Mouse (Mus musculus): ENCODE measurements around the gene As3mt.

DNA sequence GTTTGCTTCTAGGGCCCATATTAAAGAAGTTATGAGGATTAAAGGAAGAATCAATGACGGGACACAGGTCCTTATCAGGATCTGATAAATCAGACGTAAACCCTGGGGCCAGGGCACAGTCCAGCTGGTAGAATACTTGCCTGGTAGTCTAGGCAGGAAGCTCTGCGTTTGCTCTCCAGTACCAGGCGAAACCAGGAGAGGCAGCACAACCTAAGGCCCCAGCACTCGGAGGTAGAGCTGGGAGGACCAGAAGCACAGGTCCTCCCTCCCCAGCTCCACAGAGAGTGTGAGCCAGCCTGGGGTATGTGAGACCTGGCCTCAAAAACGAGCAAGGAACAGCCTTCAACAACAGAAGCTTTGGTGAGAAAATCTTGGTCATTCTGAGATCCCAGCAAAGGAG is 34.3 kb downstream of the As3mt start:
- TF ChIP-seq TBP (conservative IDR thresholded peaks at IDR 0.05; ENCODE audit: low read depth, low read length) (no peak), TCF12 (IDR thresholded peaks at IDR 0.05; ENCODE audit: low read depth, low read length) (no peak), POLR2A (IDR thresholded peaks at IDR 0.05; ENCODE audit: low read depth, low read length) (no peak), CTCF (conservative IDR thresholded peaks at IDR 0.05 in 1 of 2, IDR thresholded peaks at IDR 0.05 in 1 of 2; ENCODE audit: low read depth in 2 of 2, low read length in 2 of 2) (peak in 1 of 2 experiments; percentile 44; a peak in 2 of 4 replicates), KAT2A (IDR thresholded peaks at IDR 0.05; ENCODE audit: insufficient replicate concordance, low read length) (no peak), IRF4 (IDR thresholded peaks at IDR 0.05; ENCODE audit: low read depth, low read length) (no peak), CHD2 (IDR thresholded peaks at IDR 0.05; ENCODE audit: low read length) (no peak), ZMIZ1 (IDR thresholded peaks at IDR 0.05; ENCODE audit: low read depth, low read length) (no peak)
